Mouse (Mus musculus) hindbrain, embryonic 11.5 days (tissue): ENCODE measurements around the gene Fpr3. TPM values are rescaled to one million over a fixed set of nuclear protein-coding genes. Genes with fewer than 3 reads are reported as not detected.

ENCODE experiments used
- ATAC-seq: fragments of 200-750 bp; cut with Nextera tagmentation; 2 replicates; pipeline ENCODE4 v1.8.0; 2017; ENCODE audit warnings: mild to moderate bottlenecking, moderate TSS enrichment, moderate library complexity; ENCODE audit not compliant: low FRiP score
- DNase-seq: peaks from one replicate; pipeline ENCODE4 v3.0.0-alpha.2; 2015; ENCODE audit warnings: low spot score
- H3K27ac ChIP-seq: fragments of 300-500 bp; sonication (generic); 2 replicates; pipeline ENCODE4 v1.5.1; 2014; ENCODE audit warnings: mild to moderate bottlenecking, low read depth, low read length
- H3K27me3 ChIP-seq: fragments of 300-500 bp; sonication (generic); 2 replicates; pipeline ENCODE4 v1.6.1; 2014; ENCODE audit warnings: mild to moderate bottlenecking, low read length, moderate library complexity, mixed read lengths; ENCODE audit not compliant: control insufficient read depth, insufficient read depth
- H3K36me3 ChIP-seq: fragments of 300-500 bp; sonication (generic); 2 replicates; pipeline ENCODE4 v1.6.1; 2014; ENCODE audit warnings: mild to moderate bottlenecking, low read length, moderate library complexity, mixed read lengths; ENCODE audit not compliant: control insufficient read depth, insufficient read depth
- H3K4me1 ChIP-seq: fragments of 300-500 bp; sonication (generic); replicated peaks from 2 replicates; pipeline ENCODE4 v1.6.1; 2014; ENCODE audit warnings: low read length, mixed read lengths; ENCODE audit not compliant: control insufficient read depth, insufficient read depth
- H3K4me2 ChIP-seq: fragments of 300-500 bp; sonication (generic); replicated peaks from 2 replicates; pipeline ENCODE4 v1.6.1; 2014; ENCODE audit warnings: mild to moderate bottlenecking, low read depth, low read length
- H3K4me3 ChIP-seq: fragments of 300-500 bp; sonication (generic); 2 replicates; pipeline ENCODE4 v1.5.1; 2014; ENCODE audit warnings: low read depth, low read length
- H3K9ac ChIP-seq: fragments of 300-500 bp; sonication (generic); 2 replicates; pipeline ENCODE4 v1.6.1; 2014; ENCODE audit warnings: low read depth, low read length
- H3K9me3 ChIP-seq: fragments of 300-500 bp; sonication (generic); 2 replicates; pipeline ENCODE4 v1.6.1; 2016; ENCODE audit warnings: low read length; ENCODE audit not compliant: control insufficient read depth
- WGBS: fragments of 180-500 bp; shearing (Covaris S2); extraction: QIAGEN DNeasy Blood & Tissue Kit; methylation state at CpG from one replicate; pipeline ENCODE4 v1.1.7; 2014; 5-methylcytosine and 5-hydroxymethylcytosine counted together
- polyA plus RNA-seq: library from polyadenylated mRNA; unstranded; fragments of >200 nt; fragmentation: Nextera tagmentation; extraction: Ambion mirVana; gene quantifications from 2 replicates; pipeline ENCODE4 v1.2.1, GENCODE M21; 2014

Fpr3 gene
- polyA plus RNA-seq, 1 experiment from 2014 or later: not detected

- DNase-seq (no peak), ATAC-seq (peak; percentile 31; the same call in 1 of the 2 replicates)
- no peak overlapping the region for H3K9ac ChIP-seq
- no peaks in the 10 kb centered on the region for H3K36me3 ChIP-seq
- no peak overlapping the region for H3K4me3 ChIP-seq
- no peaks in the 10 kb centered on the region for H3K9me3 ChIP-seq
- no peak overlapping the region for H3K27ac ChIP-seq
- peaks cover 6% of the 10 kb centered on the region; the same call in 1 of the 2 replicates for H3K27me3 ChIP-seq
- 0 out of 2 replicates have a peak overlapping the region, but pooled peaks have one; percentile 7 for H3K4me2 ChIP-seq
- WGBS: 18% methylated on average over 54 of the region's 55 CpGs
- H3K4me1 ChIP-seq: no peaks in the 10 kb centered on the region
Measured at GRCm38 (mm10) chr17:17849906-17850712, 37.5 kb upstream of the Fpr3 start.

- DNase-seq (no peak), ATAC-seq (peak; percentile 29; the same call in 1 of the 2 replicates)
- H3K4me3 ChIP-seq: no peak within 1 kb of the TSS
- no peaks in the 10 kb centered on the region for H3K9me3 ChIP-seq
- H3K36me3 ChIP-seq: no peaks in the 10 kb centered on the region
- no peak within 1 kb of the TSS for H3K27ac ChIP-seq
- H3K9ac ChIP-seq: no peak within 1 kb of the TSS
- H3K4me2 ChIP-seq: no peak within 1 kb of the TSS
- no peaks in the 10 kb centered on the region for H3K4me1 ChIP-seq
- H3K27me3 ChIP-seq: peaks cover 2% of the 10 kb centered on the region; the same call in 1 of the 2 replicates
- 40% methylated on average over 7 of the region's 8 CpGs for WGBS
Measured at GRCm38 (mm10) chr17:17855064-17855838, 32.4 kb upstream of the Fpr3 start, which contains the start of gene Has1. TSS of gene Has1 (minus strand) at chr17:17855205.

DNA sequence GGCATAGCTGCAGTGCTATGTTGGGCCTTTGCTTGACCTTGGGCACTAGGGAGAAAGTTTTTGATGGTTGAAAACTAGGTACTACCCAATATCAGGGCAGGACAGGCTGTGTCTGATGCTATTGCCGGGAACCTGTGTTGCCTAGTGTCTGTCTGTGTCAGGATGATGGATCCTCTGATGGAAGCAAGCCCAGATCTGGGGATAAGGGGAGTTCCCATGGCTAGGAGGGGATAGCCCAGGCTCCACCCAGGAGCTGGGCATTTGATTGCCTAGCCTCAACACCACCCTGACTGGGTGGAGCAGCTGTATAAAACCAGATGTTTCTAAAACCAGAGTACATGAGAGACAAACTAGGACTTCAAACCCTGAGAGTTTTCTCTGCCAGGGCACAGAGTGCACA lies 31.0 kb upstream of the Fpr3 start:
- Histone ChIP-seq H3K9me3 (no peaks in the 10 kb centered on the region), H3K27me3 (no peaks in the 10 kb centered on the region), H3K4me1 (no peaks in the 10 kb centered on the region), H3K27ac (no peak overlapping the region), H3K4me3 (no peak overlapping the region), H3K36me3 (no peaks in the 10 kb centered on the region), H3K9ac (no peak overlapping the region), H3K4me2 (no peak overlapping the region)
- no peak for DNase-seq
- ATAC-seq: no peak
- 84% methylated on average over 1 of the region's 1 CpGs for WGBS

DNA sequence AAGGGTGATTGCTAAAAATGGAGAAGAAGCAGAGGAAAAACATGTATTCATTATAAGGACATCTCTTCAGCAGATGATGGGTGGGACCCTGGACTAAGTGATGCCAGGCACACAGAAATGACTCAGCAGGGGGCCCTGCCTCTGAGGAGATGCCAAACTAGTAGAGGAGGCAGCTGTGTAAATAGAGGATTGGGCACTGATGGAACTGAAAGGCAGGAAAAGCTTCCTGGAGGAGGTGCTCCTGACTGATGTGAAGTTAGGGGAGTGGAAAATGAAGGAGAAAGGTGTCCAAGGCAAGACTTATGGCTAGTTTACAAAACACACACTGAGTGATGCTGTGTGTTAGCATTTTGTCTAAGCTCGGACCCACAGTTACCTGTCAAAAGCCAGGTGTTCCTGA lies 30.2 kb upstream of the Fpr3 start:
- no peaks in the 10 kb centered on the region for H3K9me3 ChIP-seq
- ATAC-seq (no peak), DNase-seq (no peak)
- no peak overlapping the region for H3K4me3 ChIP-seq
- H3K4me2 ChIP-seq: no peak overlapping the region
- no peak overlapping the region for H3K9ac ChIP-seq
- no peaks in the 10 kb centered on the region for H3K36me3 ChIP-seq
- 72% methylated on average over 1 of the region's 1 CpGs for WGBS
- no peaks in the 10 kb centered on the region for H3K27me3 ChIP-seq
- no peak overlapping the region for H3K27ac ChIP-seq
- H3K4me1 ChIP-seq: no peaks in the 10 kb centered on the region

- Histone ChIP-seq H3K27me3 (no peaks in the 10 kb centered on the region), H3K9ac (no peak overlapping the region), H3K4me3 (no peak overlapping the region), H3K36me3 (no peaks in the 10 kb centered on the region), H3K9me3 (no peaks in the 10 kb centered on the region), H3K27ac (no peak overlapping the region), H3K4me1 (no peaks in the 10 kb centered on the region), H3K4me2 (no peak overlapping the region)
- 88% methylated on average over 3 of the region's 3 CpGs for WGBS
- ATAC-seq: no peak
- no peak for DNase-seq
Measured at GRCm38 (mm10) chr17:17860110-17860509, 27.5 kb upstream of the Fpr3 start.

GRCm38 (mm10) chr17:17862360-17862759 lies 25.3 kb upstream of the Fpr3 start:
- WGBS: 42% methylated on average over 1 of the region's 1 CpGs
- no peak overlapping the region for H3K4me3 ChIP-seq
- ATAC-seq: no peak

GRCm38 (mm10) chr17:17865168-17865567 lies 22.5 kb upstream of the Fpr3 start:
- ATAC-seq (no peak), DNase-seq (no peak)
- Histone ChIP-seq H3K27ac (no peak overlapping the region), H3K4me3 (no peak overlapping the region), H3K9me3 (no peaks in the 10 kb centered on the region), H3K9ac (no peak overlapping the region), H3K27me3 (no peaks in the 10 kb centered on the region), H3K4me1 (no peaks in the 10 kb centered on the region), H3K4me2 (no peak overlapping the region), H3K36me3 (no peaks in the 10 kb centered on the region)
- WGBS: 66% methylated on average over 2 of the region's 2 CpGs

More at GRCm38 (mm10) chr17:17862360-17862759, 25.3 kb upstream of the Fpr3 start:
- no peak for DNase-seq
- Histone ChIP-seq H3K9me3 (no peaks in the 10 kb centered on the region), H3K27me3 (no peaks in the 10 kb centered on the region), H3K4me1 (no peaks in the 10 kb centered on the region), H3K27ac (no peak overlapping the region), H3K4me2 (no peak overlapping the region), H3K9ac (no peak overlapping the region), H3K36me3 (no peaks in the 10 kb centered on the region)

GRCm38 (mm10) chr17:17866801-17867469 lies 20.7 kb upstream of the Fpr3 start:
- no peak for ATAC-seq
- no peak overlapping the region for H3K27ac ChIP-seq
- 94% methylated on average over 11 of the region's 11 CpGs for WGBS
- no peak overlapping the region for H3K9ac ChIP-seq
- no peak overlapping the region for H3K4me3 ChIP-seq
- DNase-seq: no peak
- H3K36me3 ChIP-seq: no peaks in the 10 kb centered on the region
- H3K4me2 ChIP-seq: no peak overlapping the region
- H3K9me3 ChIP-seq: no peaks in the 10 kb centered on the region
- H3K4me1 ChIP-seq: no peaks in the 10 kb centered on the region
- H3K27me3 ChIP-seq: no peaks in the 10 kb centered on the region
